Mouse (Mus musculus) brain, embryonic 14.5 days (tissue): ENCODE measurements at regions not wholly inside any gene's neighbourhood (a gene's known extent, or its start where the extent isn't known, plus 50 kb on each side); places are given as distances from the start of the nearest gene placed in this dataset.

Experiments used
- CTCF ChIP-seq: fragments of 200-500 bp; IDR thresholded peaks from 2 replicates; pipeline ENCODE4 v1.5.1; 2012; ENCODE audit warnings: inconsistent platforms, mild to moderate bottlenecking, moderate library complexity, borderline replicate concordance; ENCODE audit not compliant: insufficient read depth, insufficient read length; ENCODE audit errors: extremely low read depth
- POLR2A ChIP-seq: fragments of 200-500 bp; IDR thresholded peaks from 2 replicates; pipeline ENCODE4 v1.6.1; 2012; ENCODE audit warnings: mild to moderate bottlenecking, inconsistent platforms, borderline replicate concordance; ENCODE audit not compliant: poor library complexity, insufficient read depth, insufficient read length, severe bottlenecking; ENCODE audit errors: extremely low read depth

DNA sequence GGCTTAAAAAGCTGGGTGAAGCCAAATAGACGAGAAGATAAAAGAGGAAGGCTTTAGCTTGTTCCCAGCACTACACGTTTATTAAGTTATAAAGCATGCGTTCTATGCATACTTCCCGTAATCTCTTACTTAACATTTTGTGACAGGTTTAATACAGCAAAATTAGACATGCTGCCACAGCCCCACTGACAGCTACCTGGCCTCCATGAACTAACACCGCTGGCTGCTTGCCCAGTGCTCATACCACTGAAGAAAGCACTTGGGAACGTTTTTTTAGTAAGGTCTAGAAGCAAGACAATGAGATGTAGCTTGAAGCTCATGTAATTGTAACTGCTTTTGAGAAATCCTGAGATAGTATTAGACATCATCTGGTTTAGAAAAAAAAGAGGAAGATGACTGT, 152.3 kb upstream of the Isl1 start:
- no peak for TF ChIP-seq CTCF
- no peak for TF ChIP-seq POLR2A
